ENCODE assay signal across 27 mouse cellular contexts in the genomic region with DNA sequence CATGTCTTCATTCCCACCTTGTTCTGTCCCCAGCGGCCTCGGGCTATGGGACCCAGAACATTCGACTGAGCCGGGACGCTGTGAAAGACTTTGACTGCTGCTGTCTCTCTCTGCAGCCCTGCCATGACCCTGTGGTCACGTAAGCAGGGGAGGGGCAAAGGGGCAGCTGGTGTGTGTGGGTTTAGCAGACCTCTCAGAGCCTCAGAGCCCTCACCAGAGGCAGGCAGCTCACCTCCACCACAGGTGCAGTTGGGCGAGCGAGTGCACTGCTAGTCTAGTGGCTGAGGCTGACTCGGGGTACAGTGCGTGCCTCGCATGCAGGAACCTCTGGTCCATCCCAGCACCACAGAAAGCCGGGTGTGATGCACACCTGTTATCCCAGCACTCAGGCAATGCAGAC. TPM values are rescaled to one million over a fixed set of nuclear protein-coding genes. Genes with fewer than 3 reads are reported as not detected.
A peak's percentile ranks its signal among the peaks of the same experiment; 100 is the strongest.
DNase-seq lines count a peak whose midpoint lies in the region; ATAC-seq and TF ChIP-seq lines count a peak whose summit lies in the region.
"Had no signal": no experiment of that assay in that cellular context is flagged by ENCODE, and none has a peak within 500 bp of the region (broad histone marks: within the 10 kb centered on the region; RNA-seq: fewer than 3 reads in every experiment).

No protein-coding gene starts in this region.

- no peak for DNase-seq in gastrocnemius, adult 2 months
- DNase-seq in gastrocnemius, adult 18-20 months (ENCODE audit: low spot score) = no peak
- peak; percentile 44 for DNase-seq in midbrain, embryonic 11.5 days (ENCODE audit: low spot score, missing footprints)
- no peak for DNase-seq in midbrain, embryonic 14.5 days
- no peak for DNase-seq in layer of hippocampus, postnatal 36 days
- DNase-seq: adrenal gland, postnatal 10 days; adrenal gland, postnatal 36 days; cerebellum, adult 18-20 months; cerebellum, adult 9-10 months; cerebellum, postnatal 14 days; gastrocnemius, postnatal 10 days; gastrocnemius, postnatal 36 days; heart, adult 2 months; heart, postnatal 14 days; heart, postnatal 4 days had no signal

- H3K79me2 ChIP-seq in myocyte (ENCODE audit: control insufficient read depth, insufficient read depth) = peaks cover 50% of the 10 kb centered on the region

- no peak for ATAC-seq in midbrain, embryonic 11.5 days (ENCODE audit: low FRiP score)
- ATAC-seq in midbrain, embryonic 14.5 days (ENCODE audit: low FRiP score, low TSS enrichment) = no peak
- ATAC-seq: activated CD4-positive, CD25-positive, alpha-beta regulatory T cell, adult 4 months; CD4-positive, CD25-positive, alpha-beta regulatory T cell, adult 4 months; forebrain, embryonic 13.5 days; forebrain, embryonic 16.5 days; hindbrain, postnatal 0 days; inflammation-experienced regulatory T-cells, adult 6 months had no signal

- no peak overlapping the region for H3K9ac ChIP-seq in midbrain, embryonic 11.5 days (ENCODE audit: low read length)
- no peak overlapping the region for H3K9ac ChIP-seq in midbrain, embryonic 14.5 days (replicated peaks; ENCODE audit: low read length)
- H3K9ac ChIP-seq: embryonic facial prominence, embryonic 12.5 days; forebrain, embryonic 13.5 days; hindbrain, embryonic 14.5 days had no signal

- no peak overlapping the region for H3K4me2 ChIP-seq in midbrain, embryonic 11.5 days
- H3K4me2 ChIP-seq in midbrain, embryonic 14.5 days (ENCODE audit: low read length) = no peak overlapping the region
- H3K4me2 ChIP-seq in myocyte (ENCODE audit: low read depth) = no peak overlapping the region
- H3K4me2 ChIP-seq: embryonic facial prominence, embryonic 12.5 days; forebrain, embryonic 13.5 days; heart, embryonic 13.5 days; hindbrain, embryonic 14.5 days had no signal

- peak overlapping the region; percentile 88 for H3K27ac ChIP-seq in gastrocnemius, adult 2 months
- H3K27ac ChIP-seq in midbrain, embryonic 11.5 days (ENCODE audit: low read depth, low read length) = no peak overlapping the region
- H3K27ac ChIP-seq in midbrain, embryonic 14.5 days (replicated peaks; ENCODE audit: low read depth, low read length) = no peak overlapping the region
- H3K27ac ChIP-seq: embryonic facial prominence, embryonic 12.5 days; forebrain, embryonic 13.5 days; hindbrain, embryonic 14.5 days; hindbrain, postnatal 0 days had no signal

- no peak overlapping the region for H3ac ChIP-seq in myocyte (ENCODE audit: control insufficient read depth, insufficient read length)

- no peaks in the 10 kb centered on the region for H3K4me1 ChIP-seq in midbrain, embryonic 11.5 days (ENCODE audit: control insufficient read depth, insufficient read depth, low read length)
- no peaks in the 10 kb centered on the region for H3K4me1 ChIP-seq in midbrain, embryonic 14.5 days (ENCODE audit: control insufficient read depth, insufficient read depth, low read length)
- H3K4me1 ChIP-seq: embryonic facial prominence, embryonic 12.5 days; forebrain, embryonic 13.5 days had no signal

- WGBS in midbrain, embryonic 11.5 days = 94% methylated on average over 12 of the region's 12 CpGs
- WGBS in midbrain, embryonic 14.5 days = 87% methylated on average over 12 of the region's 12 CpGs

- intact Hi-C loops in gastrocnemius, adult 2 months (cut with DNase I) = no loop called here

- no peaks in the 10 kb centered on the region for H3K27me3 ChIP-seq in midbrain, embryonic 11.5 days (ENCODE audit: control insufficient read depth, insufficient read depth, low read length)
- H3K27me3 ChIP-seq in midbrain, embryonic 14.5 days (ENCODE audit: control insufficient read depth, insufficient read depth, low read length) = no peaks in the 10 kb centered on the region
- H3K27me3 ChIP-seq in myocyte (ENCODE audit: control insufficient read depth, insufficient read depth, insufficient read length) = no peaks in the 10 kb centered on the region
- H3K27me3 ChIP-seq: embryonic facial prominence, embryonic 12.5 days; forebrain, embryonic 13.5 days; heart, embryonic 13.5 days had no signal

- no peak for TF ChIP-seq POLR2A in myocyte (IDR thresholded peaks at IDR 0.05; ENCODE audit: insufficient read length, low read depth)

- no peaks in the 10 kb centered on the region for H3K9me3 ChIP-seq in midbrain, embryonic 11.5 days (ENCODE audit: control insufficient read depth, low read length)
- H3K9me3 ChIP-seq in midbrain, embryonic 14.5 days (ENCODE audit: control insufficient read depth, low read length) = no peaks in the 10 kb centered on the region
- H3K9me3 ChIP-seq: embryonic facial prominence, embryonic 12.5 days; forebrain, embryonic 13.5 days; heart, embryonic 10.5 days; heart, embryonic 13.5 days had no signal

- TF ChIP-seq CTCF in gastrocnemius, adult 2 months (IDR thresholded peaks at IDR 0.05) = no peak

- H3K36me3 ChIP-seq in midbrain, embryonic 11.5 days (ENCODE audit: control insufficient read depth, insufficient read depth, low read length) = peaks cover 3% of the 10 kb centered on the region; the same call in 1 of the 2 replicates
- peaks cover 33% of the 10 kb centered on the region for H3K36me3 ChIP-seq in midbrain, embryonic 14.5 days (ENCODE audit: control insufficient read depth, insufficient read depth, low read length)
- no peaks in the 10 kb centered on the region for H3K36me3 ChIP-seq in myocyte (ENCODE audit: control insufficient read depth, insufficient read depth)

- no peak overlapping the region for H3K4me3 ChIP-seq in gastrocnemius, adult 2 months
- H3K4me3 ChIP-seq in midbrain, embryonic 11.5 days (ENCODE audit: low read depth, low read length) = no peak overlapping the region
- H3K4me3 ChIP-seq in midbrain, embryonic 14.5 days (replicated peaks; ENCODE audit: low read depth, low read length) = no peak overlapping the region
- H3K4me3 ChIP-seq in myocyte = no peak overlapping the region
- H3K4me3 ChIP-seq: embryonic facial prominence, embryonic 12.5 days; erythroblast, embryonic 14.5 days; forebrain, embryonic 13.5 days; heart, adult 2 months; heart, embryonic 13.5 days had no signal

TF ChIP-seq in myocyte, 11 proteins besides CTCF, POLR2A, EP300 and RAD21:
- TF ChIP-seq POLR2AphosphoS2 (IDR thresholded peaks at IDR 0.05; ENCODE audit: insufficient read length, low read depth) (no peak), MYOG (IDR thresholded peaks at IDR 0.05; ENCODE audit: control insufficient read depth in 1 of 3, insufficient read depth in 1 of 3, insufficient read length in 2 of 3, low read depth in 2 of 3) (peak in 1 of 3 experiments; percentile 73), E2F4 (IDR thresholded peaks at IDR 0.05; ENCODE audit: insufficient read depth) (no peak), MYOD1 (IDR thresholded peaks at IDR 0.05; ENCODE audit: control insufficient read depth in 1 of 3, insufficient read length in 2 of 3, low read depth in 2 of 3) (peak in 2 of 3 experiments; percentile 48 to 50), REST (IDR thresholded peaks at IDR 0.05; ENCODE audit: insufficient read depth, insufficient read length) (no peak), MAX (IDR thresholded peaks at IDR 0.05; ENCODE audit: low read depth) (no peak), USF1 (IDR thresholded peaks at IDR 0.05; ENCODE audit: low read depth) (no peak), CEBPB (IDR thresholded peaks at IDR 0.05; ENCODE audit: insufficient read depth, poor library complexity, severe bottlenecking) (no peak), TCF3 (IDR thresholded peaks at IDR 0.05; ENCODE audit: insufficient read length, low read depth) (no peak), TCF12 (IDR thresholded peaks at IDR 0.05; ENCODE audit: insufficient read depth, poor library complexity, severe bottlenecking) (no peak), SRF (IDR thresholded peaks at IDR 0.05; ENCODE audit: control insufficient read depth, insufficient read length, low read depth) (no peak)
TF ChIP-seq in myocyte: peak in this region for 2.

RNA-seq across cellular contexts. Expression of a gene that starts 11.5 kb away (rescaled TPM):
- total RNA-seq in gastrocnemius, adult 2 months (2021) = 10 to 100 TPM in 1 of 2 experiments, 1 to 10 TPM in 1; 8.1 to 11.0 TPM
- 10 to 100 TPM; 10.2 to 10.4 TPM for total RNA-seq in gastrocnemius, adult 18-20 months (2021)
- 12.7 and 13.5 TPM in 2 replicates for polyA plus RNA-seq in midbrain, embryonic 11.5 days (2014; fragmentation: Nextera tagmentation; extraction: Ambion mirVana)
- polyA plus RNA-seq in midbrain, embryonic 14.5 days (2014; fragmentation: Nextera tagmentation; extraction: Ambion mirVana) = 10.1 and 12.2 TPM in 2 replicates
- polyA plus RNA-seq in myocyte (2012; fragmentation: generic; extraction: Trizol) = 12.9 TPM
- 1 to 10 TPM; 5.5 to 6.1 TPM for total RNA-seq in layer of hippocampus, postnatal 36 days (2021)

RNA-seq across cellular contexts. Expression of a gene that starts 11.7 kb away (rescaled TPM):
- total RNA-seq in gastrocnemius, adult 2 months (2021) = 10 to 100 TPM; 30.2 to 32.9 TPM
- total RNA-seq in gastrocnemius, adult 18-20 months (2021) = 10 to 100 TPM; 27.9 to 28.3 TPM
- 53.2 and 56.7 TPM in 2 replicates for polyA plus RNA-seq in midbrain, embryonic 11.5 days (2014; fragmentation: Nextera tagmentation; extraction: Ambion mirVana)
- polyA plus RNA-seq in midbrain, embryonic 14.5 days (2014; fragmentation: Nextera tagmentation; extraction: Ambion mirVana) = 55.3 and 65.9 TPM in 2 replicates
- polyA plus RNA-seq in myocyte (2012; fragmentation: generic; extraction: Trizol) = 66.1 TPM
- 10 to 100 TPM; 51.0 to 51.3 TPM for total RNA-seq in layer of hippocampus, postnatal 36 days (2021)

RNA-seq across cellular contexts. Expression of a gene that starts 18.1 kb away (rescaled TPM):
- 10 to 100 TPM in 1 of 2 experiments, 1 to 10 TPM in 1; 7.2 to 20.2 TPM for total RNA-seq in gastrocnemius, adult 2 months (2021)
- 10 to 100 TPM in 1 of 2 experiments, 1 to 10 TPM in 1; 8.0 to 12.5 TPM for total RNA-seq in gastrocnemius, adult 18-20 months (2021)
- polyA plus RNA-seq in midbrain, embryonic 11.5 days (2014; fragmentation: Nextera tagmentation; extraction: Ambion mirVana) = 121 and 123 TPM in 2 replicates
- polyA plus RNA-seq in midbrain, embryonic 14.5 days (2014; fragmentation: Nextera tagmentation; extraction: Ambion mirVana) = 31.2 and 59.3 TPM in 2 replicates
- polyA plus RNA-seq in myocyte (2012; fragmentation: generic; extraction: Trizol) = 123 TPM
- total RNA-seq in layer of hippocampus, postnatal 36 days (2021) = 1 to 10 TPM; 6.2 to 6.9 TPM

RNA-seq across cellular contexts. Expression of a gene that starts 21.3 kb away (rescaled TPM):
- total RNA-seq in gastrocnemius, adult 2 months (2021) = 10 to 100 TPM; 12.8 to 16.1 TPM
- total RNA-seq in gastrocnemius, adult 18-20 months (2021) = 10 to 100 TPM; 13.1 to 16.0 TPM
- polyA plus RNA-seq in midbrain, embryonic 11.5 days (2014; fragmentation: Nextera tagmentation; extraction: Ambion mirVana) = 9.6 and 12.2 TPM in 2 replicates
- polyA plus RNA-seq in midbrain, embryonic 14.5 days (2014; fragmentation: Nextera tagmentation; extraction: Ambion mirVana) = 19.5 and 21.4 TPM in 2 replicates
- polyA plus RNA-seq in myocyte (2012; fragmentation: generic; extraction: Trizol) = 10.2 TPM
- 10 to 100 TPM; 74.3 to 75.3 TPM for total RNA-seq in layer of hippocampus, postnatal 36 days (2021)

RNA-seq across cellular contexts. Expression of a gene that starts 29.7 kb away (rescaled TPM):
- total RNA-seq in gastrocnemius, adult 2 months (2021) = 10 to 100 TPM; 33.6 to 38.5 TPM
- 10 to 100 TPM; 27.4 to 29.1 TPM for total RNA-seq in gastrocnemius, adult 18-20 months (2021)
- 16.1 and 18.3 TPM in 2 replicates for polyA plus RNA-seq in midbrain, embryonic 11.5 days (2014; fragmentation: Nextera tagmentation; extraction: Ambion mirVana)
- polyA plus RNA-seq in midbrain, embryonic 14.5 days (2014; fragmentation: Nextera tagmentation; extraction: Ambion mirVana) = 4.8 and 21.8 TPM in 2 replicates
- 67.2 TPM for polyA plus RNA-seq in myocyte (2012; fragmentation: generic; extraction: Trizol)
- total RNA-seq in layer of hippocampus, postnatal 36 days (2021) = 10 to 100 TPM; 16.7 to 18.5 TPM
